Mouse (Mus musculus): ENCODE measurements around the gene Pmm1. TPM values are rescaled to one million over a fixed set of nuclear protein-coding genes. Genes with fewer than 3 reads are reported as not detected.
"Not testable (repeated sequence)": the region's sequence is repeated elsewhere in the genome, so short reads cannot be mapped to it uniquely, and the experiment has no call there.

Pmm1 gene
- polyA plus RNA-seq, 1 experiment from 2014 or later: 19.7 TPM

GRCm38 (mm10) chr15:81982173-81982572, 21.4 kb upstream of the Pmm1 start:
- Histone ChIP-seq H3K9me3 (ENCODE audit: control insufficient read depth, low read length) (no peaks in the 10 kb centered on the region), H3K27me3 (ENCODE audit: control insufficient read depth, insufficient read depth, low read length) (no peaks in the 10 kb centered on the region), H3K27ac (replicated peaks in 1 of 2; ENCODE audit: control insufficient read depth in 1 of 2, insufficient read depth in 1 of 2, low read depth in 2 of 2, low read length in 2 of 2) (no peak overlapping the region), H3K4me2 (ENCODE audit: low read length) (no peak overlapping the region), H3K36me3 (ENCODE audit: control insufficient read depth, insufficient read depth, low read length) (no peaks in the 10 kb centered on the region), H3K9ac (ENCODE audit: low read length) (no peak overlapping the region), H3K4me3 (ENCODE audit: control insufficient read depth in 1 of 2, insufficient read depth in 1 of 2, low read depth in 1 of 2, low read length in 2 of 2) (no peak overlapping the region), H3K4me1 (ENCODE audit: control insufficient read depth in 2 of 2, insufficient read depth in 2 of 2, low read length in 2 of 2) (no peaks in the 10 kb centered on the region)
- WGBS: 50% methylated on average over 1 of the region's 1 CpGs
- no peak for ATAC-seq (ENCODE audit: insufficient number of reproducible peaks, insufficient read depth, low FRiP score, low read depth)

GRCm38 (mm10) chr15:81980321-81980720, 19.6 kb upstream of the Pmm1 start, which contains the start of gene 1700029P11Rik:
Gene 1700029P11Rik (plus strand): TSS chr15:81980540.
- Histone ChIP-seq H3K9ac (ENCODE audit: low read length) (no peak within 1 kb of the TSS), H3K27ac (replicated peaks in 1 of 2; ENCODE audit: control insufficient read depth in 1 of 2, insufficient read depth in 1 of 2, low read depth in 2 of 2, low read length in 2 of 2) (no peak within 1 kb of the TSS), H3K4me2 (ENCODE audit: low read length) (no peak within 1 kb of the TSS), H3K36me3 (ENCODE audit: control insufficient read depth, insufficient read depth, low read length) (no peaks in the 10 kb centered on the region), H3K9me3 (ENCODE audit: control insufficient read depth, low read length) (no peaks in the 10 kb centered on the region), H3K4me1 (ENCODE audit: control insufficient read depth in 2 of 2, insufficient read depth in 2 of 2, low read length in 2 of 2) (no peaks in the 10 kb centered on the region), H3K27me3 (ENCODE audit: control insufficient read depth, insufficient read depth, low read length) (no peaks in the 10 kb centered on the region), H3K4me3 (ENCODE audit: control insufficient read depth in 1 of 2, insufficient read depth in 1 of 2, low read depth in 1 of 2, low read length in 2 of 2) (no peak within 1 kb of the TSS)
- WGBS: 93% methylated on average over 23 of the region's 23 CpGs
- ATAC-seq (ENCODE audit: insufficient number of reproducible peaks, insufficient read depth, low FRiP score, low read depth): no peak

- not testable (repeated sequence) for H3K4me1 ChIP-seq (ENCODE audit: control insufficient read depth in 2 of 2, insufficient read depth in 2 of 2, low read length in 2 of 2); H3K27me3 ChIP-seq (ENCODE audit: control insufficient read depth, insufficient read depth, low read length); H3K9ac ChIP-seq (ENCODE audit: low read length); H3K27ac ChIP-seq (replicated peaks in 1 of 2; ENCODE audit: control insufficient read depth in 1 of 2, insufficient read depth in 1 of 2, low read depth in 2 of 2, low read length in 2 of 2); H3K36me3 ChIP-seq (ENCODE audit: control insufficient read depth, insufficient read depth, low read length); H3K9me3 ChIP-seq (ENCODE audit: control insufficient read depth, low read length); H3K4me2 ChIP-seq (ENCODE audit: low read length); H3K4me3 ChIP-seq (ENCODE audit: control insufficient read depth in 1 of 2, insufficient read depth in 1 of 2, low read depth in 1 of 2, low read length in 2 of 2); ATAC-seq (ENCODE audit: insufficient number of reproducible peaks, insufficient read depth, low FRiP score, low read depth)
- 88% methylated on average over 8 of the region's 8 CpGs for WGBS
Observed at GRCm38 (mm10) chr15:81975156-81975555, 14.4 kb upstream of the Pmm1 start.

- H3K36me3 ChIP-seq (ENCODE audit: control insufficient read depth, insufficient read depth, low read length); H3K4me1 ChIP-seq (ENCODE audit: control insufficient read depth in 2 of 2, insufficient read depth in 2 of 2, low read length in 2 of 2); H3K27me3 ChIP-seq (ENCODE audit: control insufficient read depth, insufficient read depth, low read length); ATAC-seq (ENCODE audit: insufficient number of reproducible peaks, insufficient read depth, low FRiP score, low read depth); H3K9ac ChIP-seq (ENCODE audit: low read length); H3K4me3 ChIP-seq (ENCODE audit: control insufficient read depth in 1 of 2, insufficient read depth in 1 of 2, low read depth in 1 of 2, low read length in 2 of 2); H3K27ac ChIP-seq (replicated peaks in 1 of 2; ENCODE audit: control insufficient read depth in 1 of 2, insufficient read depth in 1 of 2, low read depth in 2 of 2, low read length in 2 of 2); H3K4me2 ChIP-seq (ENCODE audit: low read length); H3K9me3 ChIP-seq (ENCODE audit: control insufficient read depth, low read length): not testable (repeated sequence)
- 86% methylated on average over 4 of the region's 4 CpGs for WGBS
Observed at GRCm38 (mm10) chr15:81970498-81970897, 9.8 kb upstream of the Pmm1 start.

- not testable (repeated sequence) for H3K9me3 ChIP-seq (ENCODE audit: control insufficient read depth, low read length); H3K27me3 ChIP-seq (ENCODE audit: control insufficient read depth, insufficient read depth, low read length); H3K4me3 ChIP-seq (ENCODE audit: control insufficient read depth in 1 of 2, insufficient read depth in 1 of 2, low read depth in 1 of 2, low read length in 2 of 2); H3K4me1 ChIP-seq (ENCODE audit: control insufficient read depth in 2 of 2, insufficient read depth in 2 of 2, low read length in 2 of 2); H3K9ac ChIP-seq (ENCODE audit: low read length); H3K36me3 ChIP-seq (ENCODE audit: control insufficient read depth, insufficient read depth, low read length); ATAC-seq (ENCODE audit: insufficient number of reproducible peaks, insufficient read depth, low FRiP score, low read depth); H3K4me2 ChIP-seq (ENCODE audit: low read length); H3K27ac ChIP-seq (replicated peaks in 1 of 2; ENCODE audit: control insufficient read depth in 1 of 2, insufficient read depth in 1 of 2, low read depth in 2 of 2, low read length in 2 of 2)
- WGBS: 62% methylated on average over 6 of the region's 6 CpGs
Observed at GRCm38 (mm10) chr15:81969635-81970034, 8.9 kb upstream of the Pmm1 start.

GRCm38 (mm10) chr15:81969173-81969572, 8.4 kb upstream of the Pmm1 start:
- Histone ChIP-seq H3K4me2 (ENCODE audit: low read length) (no peak overlapping the region), H3K4me1 (ENCODE audit: control insufficient read depth in 2 of 2, insufficient read depth in 2 of 2, low read length in 2 of 2) (no peaks in the 10 kb centered on the region), H3K4me3 (ENCODE audit: control insufficient read depth in 1 of 2, insufficient read depth in 1 of 2, low read depth in 1 of 2, low read length in 2 of 2) (no peak overlapping the region), H3K27ac (replicated peaks in 1 of 2; ENCODE audit: control insufficient read depth in 1 of 2, insufficient read depth in 1 of 2, low read depth in 2 of 2, low read length in 2 of 2) (no peak overlapping the region), H3K27me3 (ENCODE audit: control insufficient read depth, insufficient read depth, low read length) (no peaks in the 10 kb centered on the region), H3K9me3 (ENCODE audit: control insufficient read depth, low read length) (peaks cover 5% of the 10 kb centered on the region), H3K9ac (ENCODE audit: low read length) (no peak overlapping the region), H3K36me3 (ENCODE audit: control insufficient read depth, insufficient read depth, low read length) (no peaks in the 10 kb centered on the region)
- ATAC-seq (ENCODE audit: insufficient number of reproducible peaks, insufficient read depth, low FRiP score, low read depth): no peak
- 61% methylated on average over 7 of the region's 7 CpGs for WGBS

- no peak overlapping the region for H3K4me2 ChIP-seq (ENCODE audit: low read length)
- no peak for ATAC-seq (ENCODE audit: insufficient number of reproducible peaks, insufficient read depth, low FRiP score, low read depth)
- WGBS: 60% methylated on average over 2 of the region's 2 CpGs
Observed at GRCm38 (mm10) chr15:81968447-81968846, 7.7 kb upstream of the Pmm1 start.

GRCm38 (mm10) chr15:81967821-81968220, 7.1 kb upstream of the Pmm1 start:
- Histone ChIP-seq H3K36me3 (ENCODE audit: control insufficient read depth, insufficient read depth, low read length) (no peaks in the 10 kb centered on the region), H3K27ac (replicated peaks in 1 of 2; ENCODE audit: control insufficient read depth in 1 of 2, insufficient read depth in 1 of 2, low read depth in 2 of 2, low read length in 2 of 2) (no peak overlapping the region), H3K4me1 (ENCODE audit: control insufficient read depth in 2 of 2, insufficient read depth in 2 of 2, low read length in 2 of 2) (no peaks in the 10 kb centered on the region), H3K4me2 (ENCODE audit: low read length) (no peak overlapping the region), H3K9me3 (ENCODE audit: control insufficient read depth, low read length) (peaks cover 5% of the 10 kb centered on the region), H3K4me3 (ENCODE audit: control insufficient read depth in 1 of 2, insufficient read depth in 1 of 2, low read depth in 1 of 2, low read length in 2 of 2) (no peak overlapping the region), H3K27me3 (ENCODE audit: control insufficient read depth, insufficient read depth, low read length) (no peaks in the 10 kb centered on the region), H3K9ac (ENCODE audit: low read length) (no peak overlapping the region)
- ATAC-seq (ENCODE audit: insufficient number of reproducible peaks, insufficient read depth, low FRiP score, low read depth): no peak
- 92% methylated on average over 5 of the region's 5 CpGs for WGBS

More at GRCm38 (mm10) chr15:81968447-81968846, 7.7 kb upstream of the Pmm1 start:
- H3K4me1 ChIP-seq (ENCODE audit: control insufficient read depth in 2 of 2, insufficient read depth in 2 of 2, low read length in 2 of 2): no peaks in the 10 kb centered on the region
- no peak overlapping the region for H3K4me3 ChIP-seq (ENCODE audit: control insufficient read depth in 1 of 2, insufficient read depth in 1 of 2, low read depth in 1 of 2, low read length in 2 of 2)
- H3K36me3 ChIP-seq (ENCODE audit: control insufficient read depth, insufficient read depth, low read length): no peaks in the 10 kb centered on the region
- H3K27me3 ChIP-seq (ENCODE audit: control insufficient read depth, insufficient read depth, low read length): no peaks in the 10 kb centered on the region
- peaks cover 5% of the 10 kb centered on the region for H3K9me3 ChIP-seq (ENCODE audit: control insufficient read depth, low read length)
- no peak overlapping the region for H3K27ac ChIP-seq (replicated peaks in 1 of 2; ENCODE audit: control insufficient read depth in 1 of 2, insufficient read depth in 1 of 2, low read depth in 2 of 2, low read length in 2 of 2)
- H3K9ac ChIP-seq (ENCODE audit: low read length): no peak overlapping the region

Measured in heart, embryonic 14.5 days (tissue).